Mouse (Mus musculus): ENCODE measurements around the gene Notum.
A peak's percentile ranks its signal among the peaks of the same experiment; 100 is the strongest.

Gene Notum

DNA sequence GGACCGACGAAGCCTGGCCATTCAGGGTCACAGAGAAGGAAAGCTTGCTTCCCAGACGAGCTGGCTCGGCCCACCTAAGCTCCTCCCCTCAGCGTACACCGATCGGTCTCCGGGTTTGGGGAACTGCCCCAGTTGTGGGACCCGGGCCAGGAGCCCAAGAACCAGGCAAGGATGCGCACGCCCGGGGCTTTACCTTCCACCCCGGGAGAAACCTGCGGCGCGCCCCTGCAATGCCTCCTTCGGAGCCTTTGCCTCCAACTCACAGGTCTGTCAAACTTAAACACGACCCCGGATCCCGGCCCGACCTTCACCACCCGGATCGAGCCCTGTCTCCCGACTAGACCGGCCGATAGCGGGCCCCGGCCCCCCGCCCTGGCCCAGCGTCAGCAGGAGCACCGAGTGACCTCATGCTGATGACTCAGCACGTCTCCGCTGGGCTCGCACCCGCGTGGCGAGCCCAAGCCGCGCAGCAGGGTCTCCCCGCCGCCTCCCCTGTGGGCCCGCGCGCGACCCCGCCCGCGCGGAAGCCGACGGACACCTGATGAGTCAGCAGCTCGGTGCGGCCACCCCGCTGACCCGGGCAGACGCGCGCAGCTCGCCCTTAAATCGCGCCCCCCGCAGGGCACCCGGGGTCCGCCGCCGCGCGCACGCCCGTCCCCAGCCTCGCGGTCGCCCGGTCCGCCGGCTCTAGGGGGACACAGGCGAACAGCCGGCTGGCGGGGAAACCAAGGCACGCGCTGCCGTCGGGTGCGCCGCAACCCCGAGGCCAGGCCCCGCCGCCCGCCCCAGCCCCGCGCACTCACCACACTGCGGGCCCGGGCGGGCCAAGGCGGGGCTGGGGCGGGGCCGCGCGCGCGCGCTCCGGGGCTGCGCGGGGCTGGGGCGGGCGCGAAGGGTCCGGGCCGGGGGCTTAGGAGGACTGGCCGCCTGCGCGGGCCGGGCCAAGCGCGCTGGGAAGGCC lies 28.1 kb downstream of the Notum start:
- peak; percentile 40 to 65 for DNase-seq

DNA sequence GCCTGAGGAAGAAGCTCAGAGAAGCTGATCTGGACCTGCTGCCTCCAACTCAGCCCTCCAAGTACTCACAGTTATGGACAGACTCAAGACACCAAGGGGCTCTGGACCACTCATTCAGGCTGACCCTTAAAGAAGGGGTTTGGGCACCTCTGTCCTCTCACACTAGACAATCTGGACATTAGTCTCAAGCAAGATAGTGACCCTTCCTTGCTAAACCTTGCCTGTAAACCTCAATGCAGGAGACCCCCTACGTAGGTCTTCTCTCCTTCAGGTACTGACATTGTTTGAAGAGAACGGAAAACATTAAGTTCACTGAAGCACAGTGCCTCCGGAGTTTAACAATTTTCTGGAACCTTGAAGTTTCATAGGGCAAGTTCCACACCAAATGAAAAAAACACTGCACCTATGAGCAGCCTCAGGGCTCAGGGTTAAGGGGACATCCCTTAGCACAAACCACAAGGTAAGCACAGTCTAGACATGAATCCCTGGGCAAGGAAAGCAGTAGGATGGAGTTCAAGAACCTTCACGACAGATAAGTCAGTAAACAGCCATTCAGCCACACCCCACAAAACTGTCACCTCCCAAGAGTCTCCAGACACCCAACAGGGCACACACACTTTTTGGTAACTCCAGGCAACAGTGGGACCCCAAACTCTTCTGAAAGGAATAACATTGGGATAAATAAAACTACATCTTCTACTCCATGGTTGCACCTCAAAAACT lies 29.1 kb downstream of the Notum start:
- DNase-seq: no peak

DNA sequence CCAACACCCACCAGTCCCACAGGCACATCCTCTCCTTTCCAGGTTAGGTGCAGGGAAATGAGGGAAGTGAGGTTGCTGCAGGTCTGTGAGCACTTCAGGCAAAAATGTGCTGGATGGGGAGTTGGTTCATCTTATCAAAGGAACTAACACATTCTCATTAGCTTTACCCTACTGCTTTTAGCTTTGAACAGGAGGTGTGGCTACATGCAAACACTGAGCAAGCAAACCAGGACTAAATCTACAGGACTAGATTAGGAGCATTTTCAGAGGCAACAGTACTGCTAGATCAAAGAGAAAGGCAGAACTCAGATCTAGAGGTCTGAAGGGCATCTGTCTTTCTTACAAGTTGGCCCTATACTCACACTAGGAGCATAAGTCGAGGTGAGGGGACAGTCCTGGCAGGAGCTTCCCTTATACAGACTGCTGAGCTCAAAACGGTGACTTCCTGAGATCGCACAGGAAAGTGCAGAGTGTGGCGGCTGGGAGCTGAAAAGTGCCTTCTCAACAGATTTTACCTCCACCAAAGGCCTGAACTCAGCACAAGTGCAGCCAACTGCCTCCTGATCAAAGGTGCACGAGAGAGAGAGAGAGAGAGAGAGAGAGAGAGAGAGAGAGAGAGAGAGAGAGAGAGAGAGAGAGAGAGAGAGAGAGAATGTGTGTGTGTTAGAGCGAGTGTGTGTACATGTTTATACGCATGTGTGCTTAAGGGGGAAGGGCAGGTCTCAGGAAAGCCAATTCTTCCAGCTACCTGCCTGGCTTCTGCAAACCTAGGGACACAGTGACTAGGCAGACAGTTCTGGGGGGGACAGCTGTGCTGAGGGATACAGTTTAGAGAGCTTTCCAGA lies 29.9 kb downstream of the Notum start:
- peak; percentile 33 to 45 for DNase-seq

DNA sequence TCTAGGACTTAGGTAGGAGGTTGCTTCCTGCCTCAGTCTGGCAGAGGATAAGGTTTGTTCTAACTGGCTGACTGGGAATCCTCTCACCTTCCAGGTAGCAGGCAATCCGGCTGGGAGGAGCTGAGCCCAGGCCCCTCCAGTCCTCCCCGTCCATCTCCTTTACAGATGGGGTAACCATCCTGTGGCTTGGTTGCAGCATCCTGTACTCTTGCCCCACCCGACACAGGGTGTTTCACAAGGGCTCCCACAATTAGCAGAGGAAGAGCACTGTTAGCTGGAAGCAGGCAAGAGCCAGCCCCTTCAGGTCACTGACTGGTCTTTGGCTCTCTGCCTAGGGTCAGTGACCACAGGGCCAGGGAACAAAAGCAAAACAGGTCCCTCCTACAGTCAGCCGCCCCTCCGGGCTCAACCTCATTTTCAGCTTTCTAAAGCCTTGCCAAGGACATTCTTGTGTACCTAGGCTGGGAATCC lies 30.5 kb downstream of the Notum start:
- DNase-seq: no peak

DNA sequence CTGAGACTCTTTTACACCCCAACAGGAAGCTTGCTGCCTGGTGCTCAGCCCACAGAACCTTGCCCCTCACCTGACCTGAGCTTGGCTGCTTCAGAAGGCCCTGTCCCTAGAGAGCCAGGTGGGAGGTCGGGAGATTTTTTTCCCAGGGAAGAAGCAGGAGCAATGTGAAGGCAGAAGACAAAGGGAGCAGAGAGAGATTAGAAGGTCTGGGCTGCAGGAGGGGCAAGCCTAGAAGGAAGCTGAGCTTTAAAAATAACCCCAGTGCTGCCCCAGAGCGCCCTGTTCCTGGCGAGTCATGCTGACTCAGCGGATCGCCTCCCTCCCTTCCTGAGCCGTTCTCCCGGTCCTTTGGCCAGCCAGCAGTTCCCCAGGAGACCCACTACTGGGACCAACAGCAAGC lies 31.1 kb downstream of the Notum start:
- peak in 1 of 2 experiments; percentile 47 for DNase-seq

DNA sequence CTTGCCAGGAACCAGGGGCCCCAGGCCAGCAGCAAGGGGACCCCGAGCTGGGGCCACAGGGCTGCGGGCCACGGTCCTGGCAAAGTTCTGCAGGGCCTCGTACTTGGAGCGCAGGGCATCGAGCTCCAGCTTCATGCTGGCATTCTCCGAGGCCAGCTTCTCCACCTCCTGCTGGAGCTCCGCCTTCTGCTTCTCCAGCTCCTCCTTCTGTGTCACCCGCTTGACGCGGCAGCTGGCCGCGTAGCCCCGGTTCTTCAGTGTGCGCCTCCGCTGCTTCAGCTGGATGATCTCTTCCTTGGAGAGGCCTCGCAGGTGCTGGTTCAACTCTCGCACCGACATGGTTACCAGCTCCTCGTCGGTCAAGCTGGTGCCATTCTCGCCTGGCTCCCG lies 31.6 kb downstream of the Notum start:
- DNase-seq: peak; percentile 74 to 84

DNA sequence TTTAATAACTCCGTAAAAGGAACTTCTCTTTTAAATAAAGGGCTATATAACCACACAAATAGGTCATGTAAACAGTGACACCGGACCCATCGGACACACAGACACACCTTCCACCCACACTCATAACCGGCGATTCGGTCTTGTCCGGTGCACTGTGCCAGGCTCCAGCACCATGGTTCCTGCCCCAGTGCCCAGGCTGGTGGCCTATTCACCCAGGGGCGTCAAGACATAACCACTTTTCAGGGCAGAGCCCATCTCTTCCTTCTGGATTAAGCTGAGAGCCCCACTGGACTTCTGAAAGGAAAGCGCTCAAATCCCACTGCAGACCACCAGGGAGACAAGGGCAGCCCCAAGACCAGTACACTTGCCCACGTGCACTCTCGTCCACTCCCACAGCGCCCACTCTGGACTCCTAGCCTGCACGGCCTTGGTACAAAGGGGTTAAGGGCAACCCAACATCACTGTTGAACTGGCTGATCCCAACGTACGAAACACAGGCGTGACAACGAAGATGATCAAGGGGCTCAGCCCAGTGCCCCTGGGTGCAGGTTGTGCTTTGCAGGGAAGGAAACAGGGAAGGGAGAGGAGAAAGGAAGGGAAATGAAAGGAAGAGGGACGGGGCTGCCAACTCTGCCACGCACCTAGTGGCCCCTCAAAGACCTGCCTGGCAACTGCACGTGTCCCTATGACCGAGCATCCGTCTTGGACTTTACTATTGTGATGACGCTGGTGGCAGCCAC lies 32.2 kb downstream of the Notum start:
- DNase-seq: peak in 1 of 2 experiments; percentile 35

DNA sequence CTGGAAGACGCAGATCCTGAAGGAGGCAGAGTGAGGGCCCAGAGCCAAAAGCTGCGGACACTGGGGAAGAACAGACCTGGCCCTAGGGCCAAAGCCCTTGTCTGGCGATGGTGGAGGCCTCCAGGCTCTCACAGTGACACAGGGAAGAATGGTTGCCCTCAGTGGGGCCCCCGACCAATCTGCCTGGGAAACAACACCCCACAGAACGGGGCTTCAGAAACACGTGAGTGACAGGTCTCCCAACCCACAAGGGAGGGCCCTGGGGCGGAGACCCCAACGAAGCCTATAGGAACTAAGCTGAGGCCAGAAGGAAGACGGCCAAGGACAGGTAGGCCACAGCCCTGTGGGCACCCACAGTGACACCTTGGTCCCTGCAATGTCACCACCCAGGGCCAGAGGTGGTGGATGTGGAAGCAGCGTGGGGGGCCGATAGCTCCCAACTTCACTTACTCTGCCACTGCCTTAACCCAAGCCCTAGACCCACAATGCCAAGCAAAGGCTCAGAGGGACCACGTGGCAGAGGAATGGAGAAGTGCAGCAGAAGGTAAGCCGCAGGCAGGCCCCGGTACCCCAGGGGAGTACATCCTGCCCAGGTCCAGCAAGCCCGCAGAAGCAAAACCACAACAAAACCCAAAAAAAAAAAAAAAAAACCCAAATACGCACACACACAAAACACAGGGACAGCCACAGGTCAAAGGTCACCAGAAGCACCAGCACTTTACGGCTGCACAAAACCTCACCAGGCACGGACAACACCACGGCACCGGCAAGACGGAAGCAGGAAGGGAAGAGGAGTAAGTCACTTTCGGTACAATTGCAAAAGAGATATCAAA lies 33.3 kb downstream of the Notum start:
- DNase-seq: peak; percentile 66 to 78

DNA sequence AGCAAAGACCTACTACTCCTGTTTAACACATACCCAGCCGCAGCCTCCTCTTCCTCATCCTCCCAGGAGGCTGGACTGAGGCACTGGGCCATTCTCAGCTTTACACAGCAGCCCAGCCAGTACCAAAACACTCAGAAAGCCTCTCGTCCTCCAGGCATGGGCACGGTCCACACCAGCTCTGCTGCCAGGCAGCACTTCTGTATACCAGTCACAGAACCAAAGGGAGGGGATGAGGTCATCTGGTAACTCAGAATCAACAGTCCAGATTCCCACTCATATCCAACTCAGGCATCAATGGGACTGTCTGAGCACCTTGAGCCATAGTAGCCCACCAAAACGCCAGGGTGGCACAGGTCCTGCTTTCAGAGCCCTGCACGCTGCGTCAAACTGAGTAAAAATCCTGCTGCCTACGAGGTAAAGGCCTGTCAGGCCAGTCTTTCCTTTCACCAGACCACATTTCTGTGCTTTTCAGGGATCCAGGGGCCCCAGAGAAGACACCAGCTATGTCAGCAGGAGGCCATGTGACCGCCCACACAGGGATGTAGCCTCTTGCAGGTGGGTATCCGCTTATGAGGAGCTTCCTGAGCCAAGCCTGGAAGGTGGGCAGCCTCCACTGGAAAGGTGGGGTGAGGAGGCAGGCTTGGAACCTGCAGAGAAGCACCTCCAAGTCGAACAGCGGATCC lies 34.0 kb downstream of the Notum start:
- DNase-seq: peak in 1 of 2 experiments; percentile 24

DNA sequence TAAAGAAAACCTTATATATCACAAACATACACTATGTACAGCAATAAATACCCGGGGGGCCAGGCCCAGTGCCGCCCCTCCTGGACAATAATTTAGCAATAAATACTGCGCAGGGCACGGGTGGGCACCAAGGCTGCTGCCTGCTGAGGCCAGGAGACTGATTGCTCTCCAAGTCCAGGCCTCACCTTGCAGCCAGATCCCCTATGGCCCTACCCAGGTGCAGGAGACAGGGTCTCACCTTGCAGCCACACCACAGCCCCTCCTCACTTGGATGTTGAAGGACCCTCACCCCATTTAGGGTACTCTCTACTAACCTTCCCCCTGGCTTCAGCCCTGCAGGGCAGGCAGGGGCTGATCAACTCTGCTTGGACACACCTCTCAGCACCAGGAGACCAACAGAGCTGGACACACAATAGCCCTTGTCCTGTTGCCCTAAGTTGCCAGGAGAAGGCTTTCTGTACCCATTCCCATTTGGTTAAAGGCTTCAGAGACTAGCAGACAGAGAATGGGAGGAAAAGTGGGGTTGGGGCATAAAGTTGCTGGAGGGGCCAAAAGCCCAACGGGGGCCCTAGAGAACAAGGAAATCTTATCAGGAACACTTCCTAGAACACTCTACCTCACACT lies 35.7 kb downstream of the Notum start, which contains the start of gene Sirt7:
Gene Sirt7, minus strand, starts transcription at position 89 of the 624 bp plus-strand sequence.
- peak in 1 of 2 experiments; percentile 42 for DNase-seq

DNA sequence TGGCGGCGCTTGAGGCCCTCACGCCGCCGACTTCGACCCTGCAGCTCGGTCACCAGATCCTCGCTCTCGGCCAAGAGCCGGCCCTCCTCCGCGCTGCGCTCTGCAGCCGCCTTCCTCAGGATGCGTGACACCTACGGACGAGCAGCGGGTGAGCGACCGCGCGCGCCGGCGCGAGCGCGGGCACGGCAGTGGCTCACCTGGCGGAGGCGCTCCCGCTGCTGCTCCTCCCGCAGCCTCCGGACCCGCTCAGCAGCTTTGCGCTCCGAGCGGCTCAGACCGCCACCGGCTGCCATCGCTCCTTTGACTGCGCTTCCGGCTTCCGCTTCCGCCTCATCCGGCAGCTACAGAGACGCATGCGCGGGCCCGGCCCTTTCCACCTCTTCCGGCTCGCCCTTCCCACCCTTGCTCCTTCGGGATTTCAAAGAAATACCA lies 36.3 kb downstream of the Notum start:
- DNase-seq: peak; percentile 83 to 90

DNA sequence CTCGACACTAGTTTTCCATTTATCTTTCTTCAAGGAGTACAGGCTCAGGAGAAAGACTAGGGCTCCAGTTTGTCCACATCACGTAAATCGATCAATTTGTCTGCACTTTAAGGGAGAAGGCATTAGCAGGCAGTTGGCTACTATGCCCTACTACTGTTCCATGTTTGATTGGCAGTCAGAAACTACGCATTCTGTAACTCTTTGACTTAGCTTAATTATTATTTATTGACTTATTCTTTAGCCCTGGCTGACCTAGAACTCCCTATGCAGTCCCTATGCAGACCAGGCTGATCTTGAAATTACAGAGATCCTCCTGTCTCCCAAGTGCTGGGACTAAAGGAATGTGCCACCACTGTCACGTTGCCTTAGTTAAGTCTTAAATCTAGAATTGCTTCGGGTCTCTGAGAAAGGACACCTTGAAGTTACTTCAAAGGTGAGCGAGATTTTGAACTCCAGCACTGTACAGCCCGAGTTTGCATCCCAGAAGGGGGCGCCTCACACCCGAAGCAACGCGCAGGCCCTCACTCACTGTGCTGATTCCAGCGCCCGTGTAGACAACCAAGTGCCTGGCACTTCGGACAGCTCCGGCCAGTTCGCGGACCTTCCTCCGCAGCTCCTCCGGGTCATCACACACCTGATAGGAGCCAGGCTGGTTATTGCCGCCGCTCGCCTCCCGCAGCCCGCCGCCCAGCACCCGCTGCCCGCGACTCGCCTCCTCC lies 36.9 kb downstream of the Notum start:
- DNase-seq: peak; percentile 79 to 81

DNA sequence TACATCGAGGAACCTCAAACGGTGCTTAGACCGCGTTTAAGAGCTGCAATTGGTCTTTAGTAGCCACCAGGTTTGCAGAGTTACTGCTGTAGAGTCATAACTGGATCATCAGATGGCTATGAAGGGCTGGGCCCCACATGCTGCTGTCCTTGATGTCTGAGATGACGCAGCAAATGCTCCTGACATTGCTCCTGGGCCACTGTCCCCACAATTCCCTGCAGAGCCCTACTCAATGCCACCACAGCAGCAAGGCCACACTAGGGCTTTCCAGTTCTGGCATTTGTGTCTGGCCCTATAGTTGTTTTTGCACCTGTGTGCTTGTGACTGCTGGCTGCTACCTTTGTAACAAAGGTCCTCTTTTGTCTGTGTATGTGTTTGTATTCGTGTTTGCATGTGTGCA lies 38.2 kb downstream of the Notum start:
- peak in 1 of 2 experiments; percentile 2 for DNase-seq

DNA sequence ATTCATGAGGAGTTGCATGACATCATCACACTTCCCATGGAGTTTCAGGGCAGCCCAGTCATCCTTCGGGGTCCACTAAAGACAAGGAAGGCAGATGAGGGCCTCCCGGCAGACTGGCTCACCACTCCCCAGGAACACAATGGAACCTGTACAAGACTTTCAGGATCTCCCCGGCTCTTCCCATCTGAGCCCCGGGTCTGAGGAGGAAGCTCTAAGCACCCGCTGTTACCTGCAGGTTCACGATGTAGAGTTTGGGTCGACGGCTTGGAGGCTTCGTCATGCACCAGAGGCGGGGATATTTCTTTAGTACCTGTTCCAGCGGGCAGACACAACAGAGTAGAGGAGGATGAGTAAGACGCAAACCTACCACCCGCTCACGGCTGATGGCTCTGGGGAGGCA lies 40.8 kb downstream of the Notum start:
- DNase-seq: no peak

DNA sequence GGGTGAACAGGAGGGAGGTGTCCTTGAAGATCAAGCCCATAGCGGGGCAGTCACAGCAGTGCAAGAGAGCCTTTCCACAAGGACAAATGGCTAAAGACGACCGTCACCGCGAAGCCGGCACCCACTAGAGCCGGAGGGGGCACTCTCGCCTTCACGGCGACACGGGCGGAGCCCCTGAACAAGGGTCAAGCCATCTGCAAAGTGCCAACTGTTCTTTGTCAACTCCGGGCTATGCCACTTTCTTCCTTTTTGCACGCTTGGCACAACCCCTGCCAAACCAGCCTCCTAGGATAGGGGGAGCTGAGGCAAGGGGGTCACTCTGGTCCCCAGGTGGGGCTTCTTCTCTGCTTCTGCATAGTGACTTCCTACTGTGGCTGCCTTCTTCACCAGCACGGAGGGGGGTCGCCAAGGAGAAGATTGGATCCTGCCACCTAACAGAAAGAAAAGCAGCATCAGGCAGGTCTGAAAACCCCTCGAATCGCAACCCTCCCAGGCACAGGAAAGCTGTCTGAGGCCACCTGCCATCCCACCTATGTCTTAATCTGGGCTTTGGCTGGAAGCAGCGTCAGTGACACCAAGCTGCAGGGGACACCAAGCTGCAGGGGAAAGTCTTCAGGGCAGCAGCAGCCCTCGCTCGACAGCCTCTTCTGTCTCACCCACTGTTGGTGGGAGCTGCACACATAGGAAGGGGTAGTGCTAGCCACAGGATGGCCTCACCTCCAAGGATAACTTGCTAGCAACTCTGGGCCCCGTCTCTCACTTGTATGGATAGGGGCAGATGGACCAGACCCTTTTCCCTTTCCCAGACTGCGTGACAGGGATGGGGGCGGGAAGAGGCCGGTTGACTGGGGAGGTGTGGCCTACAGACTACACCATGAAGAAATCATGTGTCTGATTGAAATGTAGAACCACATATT lies 42.1 kb downstream of the Notum start:
- DNase-seq: peak in 1 of 2 experiments; percentile 13

DNA sequence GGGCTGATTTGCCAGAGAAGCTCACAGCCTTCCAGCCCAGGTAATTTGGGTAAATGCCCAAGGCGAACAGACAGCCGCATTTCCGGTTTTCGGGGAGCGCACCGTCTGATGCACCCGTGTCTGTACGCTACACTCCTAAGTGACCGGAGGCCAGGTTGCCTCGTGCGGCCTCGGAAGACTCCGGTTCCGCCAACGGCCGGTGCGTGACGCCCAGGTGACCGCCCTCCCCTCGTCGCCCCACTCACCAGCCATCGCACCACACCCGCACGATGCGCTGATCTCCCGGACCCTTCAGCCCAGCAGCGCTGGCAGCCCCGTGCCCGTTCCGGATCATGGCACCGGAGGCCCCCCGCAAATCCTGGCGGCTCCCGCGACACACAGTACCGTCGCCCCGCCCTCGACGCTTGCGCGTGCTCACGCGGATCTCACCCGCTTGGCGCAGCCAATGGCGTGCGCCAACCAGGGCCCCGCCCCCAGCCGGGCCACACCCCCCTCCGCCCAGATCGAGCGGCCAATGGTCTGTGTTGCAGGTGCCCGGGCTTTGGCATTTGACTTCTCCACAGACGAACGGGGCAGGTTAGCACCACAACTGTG lies 43.4 kb downstream of the Notum start, which contains the start of gene Pcyt2:
Gene Pcyt2, minus strand, starts transcription at position 418 of the 594 bp plus-strand sequence.
- DNase-seq: peak; percentile 92 to 95

DNA sequence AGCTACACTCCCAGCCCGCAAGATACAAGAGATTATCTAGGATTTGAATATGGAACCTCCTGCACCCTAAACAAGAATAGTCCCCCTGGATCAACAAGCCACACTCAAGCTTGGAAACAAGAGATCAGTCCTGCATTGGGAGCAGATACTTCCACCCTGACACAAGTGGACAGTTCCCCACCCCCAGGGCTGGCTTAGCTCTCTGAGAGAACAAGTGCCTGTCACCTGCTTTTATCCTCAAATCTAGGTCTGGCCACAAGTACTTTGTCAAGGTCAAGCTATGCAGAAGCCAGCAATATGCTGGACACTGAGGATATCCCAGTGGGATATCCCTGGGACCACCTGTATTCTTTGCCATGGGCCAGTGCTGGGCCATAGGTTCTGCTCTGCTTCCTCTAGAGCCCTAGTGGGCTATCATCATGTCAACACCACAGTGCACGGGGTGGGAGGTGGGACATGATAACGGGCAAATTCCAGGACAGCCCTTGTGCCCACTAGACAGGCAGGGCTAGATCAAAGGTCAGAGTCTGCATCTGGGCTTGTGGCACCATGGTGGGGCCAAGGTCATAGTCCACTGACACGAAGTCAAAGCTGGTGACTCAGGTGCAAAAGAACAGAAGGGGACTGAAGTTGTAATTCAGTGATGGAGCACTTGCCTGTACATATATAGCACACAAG lies 44.2 kb downstream of the Notum start:
- DNase-seq: peak in 1 of 2 experiments; percentile 16

All from thymus, postnatal 36 days (tissue).